Mouse (Mus musculus): ENCODE measurements around the gene Nme7. TPM values are rescaled to one million over a fixed set of nuclear protein-coding genes. Genes with fewer than 3 reads are reported as not detected.
A peak's percentile ranks its signal among the peaks of the same experiment; 100 is the strongest.

Gene Nme7
- polyA plus RNA-seq, 1 experiment from 2014 or later, result 21.4 TPM

- no peak for ATAC-seq (ENCODE audit: extremely low read depth, insufficient number of reproducible peaks, low FRiP score, low TSS enrichment)
- H3K27me3 ChIP-seq (replicated peaks), result peaks cover 26% of the 10 kb centered on the region
- peak overlapping the region; percentile 75 for H3K4me2 ChIP-seq
- no peaks in the 10 kb centered on the region for H3K36me3 ChIP-seq
- 59% methylated on average over 13 of the region's 13 CpGs for WGBS
- H3K27ac ChIP-seq (replicated peaks), result peak overlapping the region; percentile 90
- H3K9ac ChIP-seq, result peak overlapping the region; percentile 71
- no peaks in the 10 kb centered on the region for H3K9me3 ChIP-seq
- peak overlapping the region; percentile 30 for H3K4me3 ChIP-seq
- peaks cover 44% of the 10 kb centered on the region for H3K4me1 ChIP-seq
These were observed 157.2 kb downstream of the Nme7 start for GRCm38 (mm10) chr1:164460921-164461697.

GRCm38 (mm10) chr1:164461726-164462125 is 157.8 kb downstream of the Nme7 start:
- Histone ChIP-seq H3K9me3 (no peaks in the 10 kb centered on the region), H3K4me1 (peaks cover 43% of the 10 kb centered on the region), H3K4me2 (peak overlapping the region; percentile 75), H3K9ac (peak overlapping the region; percentile 71), H3K27ac (replicated peaks) (peak overlapping the region; percentile 90), H3K36me3 (no peaks in the 10 kb centered on the region), H3K27me3 (replicated peaks) (peaks cover 26% of the 10 kb centered on the region), H3K4me3 (peak overlapping the region; percentile 30)
- 26% methylated on average over 10 of the region's 10 CpGs for WGBS
- ATAC-seq (ENCODE audit: extremely low read depth, insufficient number of reproducible peaks, low FRiP score, low TSS enrichment), result peak; percentile 37; the same call in 1 of the 2 replicates

GRCm38 (mm10) chr1:164467406-164467805 is 163.5 kb downstream of the Nme7 start:
- H3K36me3 ChIP-seq, result no peaks in the 10 kb centered on the region
- ATAC-seq (ENCODE audit: extremely low read depth, insufficient number of reproducible peaks, low FRiP score, low TSS enrichment), result no peak
- WGBS, result 89% methylated on average over 10 of the region's 10 CpGs
- H3K4me2 ChIP-seq, result no peak overlapping the region
- H3K9me3 ChIP-seq, result no peaks in the 10 kb centered on the region
- no peak overlapping the region for H3K4me3 ChIP-seq
- H3K9ac ChIP-seq, result no peak overlapping the region
- H3K27ac ChIP-seq (replicated peaks), result no peak overlapping the region
- no peaks in the 10 kb centered on the region for H3K27me3 ChIP-seq (replicated peaks)
- peaks cover 4% of the 10 kb centered on the region for H3K4me1 ChIP-seq

- Histone ChIP-seq H3K9me3 (no peaks in the 10 kb centered on the region), H3K27ac (replicated peaks) (no peak overlapping the region), H3K9ac (no peak overlapping the region), H3K27me3 (replicated peaks) (no peaks in the 10 kb centered on the region), H3K4me2 (no peak overlapping the region), H3K36me3 (no peaks in the 10 kb centered on the region), H3K4me1 (peaks cover under 1% of the 10 kb centered on the region; the same call in 1 of the 2 replicates), H3K4me3 (no peak overlapping the region)
- no peak for ATAC-seq (ENCODE audit: extremely low read depth, insufficient number of reproducible peaks, low FRiP score, low TSS enrichment)
- 74% methylated on average over 8 of the region's 8 CpGs for WGBS
These were observed 164.4 kb downstream of the Nme7 start for GRCm38 (mm10) chr1:164468329-164468728.

GRCm38 (mm10) chr1:164470985-164471384 is 167.1 kb downstream of the Nme7 start:
- Histone ChIP-seq H3K4me1 (peaks cover 27% of the 10 kb centered on the region), H3K36me3 (no peaks in the 10 kb centered on the region), H3K27ac (replicated peaks) (no peak overlapping the region), H3K9ac (no peak overlapping the region), H3K27me3 (replicated peaks) (no peaks in the 10 kb centered on the region), H3K4me2 (no peak overlapping the region), H3K4me3 (no peak overlapping the region), H3K9me3 (no peaks in the 10 kb centered on the region)
- WGBS, result 72% methylated on average over 6 of the region's 6 CpGs
- ATAC-seq (ENCODE audit: extremely low read depth, insufficient number of reproducible peaks, low FRiP score, low TSS enrichment), result no peak

GRCm38 (mm10) chr1:164471632-164472031 is 167.7 kb downstream of the Nme7 start:
- Histone ChIP-seq H3K9me3 (no peaks in the 10 kb centered on the region), H3K4me3 (no peak overlapping the region), H3K9ac (no peak overlapping the region), H3K4me1 (peaks cover 29% of the 10 kb centered on the region), H3K27me3 (replicated peaks) (no peaks in the 10 kb centered on the region), H3K4me2 (no peak overlapping the region), H3K36me3 (no peaks in the 10 kb centered on the region), H3K27ac (replicated peaks) (no peak overlapping the region)
- no peak for ATAC-seq (ENCODE audit: extremely low read depth, insufficient number of reproducible peaks, low FRiP score, low TSS enrichment)
- WGBS, result 91% methylated on average over 5 of the region's 5 CpGs

- WGBS, result 87% methylated on average over 7 of the region's 7 CpGs
- H3K27ac ChIP-seq (replicated peaks), result peak overlapping the region; percentile 82
- no peak overlapping the region for H3K4me2 ChIP-seq
- H3K4me1 ChIP-seq, result peaks cover 29% of the 10 kb centered on the region
- ATAC-seq (ENCODE audit: extremely low read depth, insufficient number of reproducible peaks, low FRiP score, low TSS enrichment), result no peak
- H3K36me3 ChIP-seq, result no peaks in the 10 kb centered on the region
- no peak overlapping the region for H3K4me3 ChIP-seq
- no peaks in the 10 kb centered on the region for H3K27me3 ChIP-seq (replicated peaks)
- no peak overlapping the region for H3K9ac ChIP-seq
- no peaks in the 10 kb centered on the region for H3K9me3 ChIP-seq
These were observed 169.5 kb downstream of the Nme7 start for GRCm38 (mm10) chr1:164473398-164473797.

- no peaks in the 10 kb centered on the region for H3K36me3 ChIP-seq
- no peaks in the 10 kb centered on the region for H3K9me3 ChIP-seq
- H3K9ac ChIP-seq, result 0 out of 2 replicates have a peak overlapping the region, but pooled peaks have one; percentile 24
- H3K4me1 ChIP-seq, result peaks cover 29% of the 10 kb centered on the region
- H3K27ac ChIP-seq (replicated peaks), result peak overlapping the region; percentile 82
- no peak overlapping the region for H3K4me3 ChIP-seq
- ATAC-seq (ENCODE audit: extremely low read depth, insufficient number of reproducible peaks, low FRiP score, low TSS enrichment), result no peak
- H3K4me2 ChIP-seq, result peak overlapping the region; percentile 51
- WGBS, result 40% methylated on average over 6 of the region's 6 CpGs
- H3K27me3 ChIP-seq (replicated peaks), result no peaks in the 10 kb centered on the region
These were observed 170.4 kb downstream of the Nme7 start for GRCm38 (mm10) chr1:164474310-164474709.

GRCm38 (mm10) chr1:164474778-164475511 is 171.0 kb downstream of the Nme7 start:
- H3K27me3 ChIP-seq (replicated peaks), result no peaks in the 10 kb centered on the region
- no peaks in the 10 kb centered on the region for H3K9me3 ChIP-seq
- H3K4me3 ChIP-seq, result no peak overlapping the region
- no peak for ATAC-seq (ENCODE audit: extremely low read depth, insufficient number of reproducible peaks, low FRiP score, low TSS enrichment)
- H3K9ac ChIP-seq, result 0 out of 2 replicates have a peak overlapping the region, but pooled peaks have one; percentile 24
- H3K4me2 ChIP-seq, result peak overlapping the region; percentile 51
- peak overlapping the region; percentile 82 for H3K27ac ChIP-seq (replicated peaks)
- H3K36me3 ChIP-seq, result no peaks in the 10 kb centered on the region
- 21% methylated on average over 7 of the region's 7 CpGs for WGBS
- H3K4me1 ChIP-seq, result peaks cover 29% of the 10 kb centered on the region

GRCm38 (mm10) chr1:164475895-164476294 is 172.0 kb downstream of the Nme7 start:
- Histone ChIP-seq H3K4me3 (no peak overlapping the region), H3K9ac (no peak overlapping the region), H3K27ac (replicated peaks) (peak overlapping the region; percentile 82), H3K4me2 (no peak overlapping the region), H3K9me3 (no peaks in the 10 kb centered on the region), H3K36me3 (no peaks in the 10 kb centered on the region), H3K4me1 (peaks cover 29% of the 10 kb centered on the region), H3K27me3 (replicated peaks) (no peaks in the 10 kb centered on the region)
- WGBS, result 80% methylated on average over 4 of the region's 4 CpGs
- ATAC-seq (ENCODE audit: extremely low read depth, insufficient number of reproducible peaks, low FRiP score, low TSS enrichment), result no peak

GRCm38 (mm10) chr1:164480755-164481644 is 177.1 kb downstream of the Nme7 start:
- H3K9me3 ChIP-seq, result no peaks in the 10 kb centered on the region
- peaks cover 8% of the 10 kb centered on the region for H3K4me1 ChIP-seq
- no peaks in the 10 kb centered on the region for H3K36me3 ChIP-seq
- no peak overlapping the region for H3K27ac ChIP-seq (replicated peaks)
- no peaks in the 10 kb centered on the region for H3K27me3 ChIP-seq (replicated peaks)
- no peak for ATAC-seq (ENCODE audit: extremely low read depth, insufficient number of reproducible peaks, low FRiP score, low TSS enrichment)
- H3K4me2 ChIP-seq, result no peak overlapping the region
- no peak overlapping the region for H3K9ac ChIP-seq
- 80% methylated on average over 5 of the region's 5 CpGs for WGBS
- no peak overlapping the region for H3K4me3 ChIP-seq

All from heart, embryonic 13.5 days (tissue).